12 mouse cellular contexts compared by ENCODE assay signal in genomic region chr9:121373107-121373506, GRCm38 (mm10).
DNase-seq lines count a peak whose midpoint lies in the region; ATAC-seq lines count a peak whose summit lies in the region.
"Had no signal": no experiment of that assay in that cellular context is flagged by ENCODE, and none has a peak within 500 bp of the region (broad histone marks: within the 10 kb centered on the region; RNA-seq: fewer than 3 reads in every experiment).

No protein-coding gene starts in this region.

- no peaks in the 10 kb centered on the region for H3K9me3 ChIP-seq in embryonic facial prominence, embryonic 10.5 days
- H3K9me3 ChIP-seq in forebrain, embryonic 14.5 days (replicated peaks; ENCODE audit: control insufficient read depth, low read length): no peaks in the 10 kb centered on the region
- no peaks in the 10 kb centered on the region for H3K9me3 ChIP-seq in limb, embryonic 12.5 days
- H3K9me3 ChIP-seq: intestine, embryonic 15.5 days; liver, embryonic 12.5 days had no signal

- no peak overlapping the region for H3K4me2 ChIP-seq in forebrain, embryonic 14.5 days (ENCODE audit: low read length)
- no peak overlapping the region for H3K4me2 ChIP-seq in limb, embryonic 12.5 days
- H3K4me2 ChIP-seq: intestine, embryonic 15.5 days; liver, embryonic 12.5 days had no signal

- DNase-seq in left cerebral cortex, postnatal 4 days: peak; percentile 53
- DNase-seq in left cerebral cortex, postnatal 10 days (ENCODE audit: extremely low spot score in 1 of 2, low spot score in 2 of 2): no peak
- no peak for DNase-seq in embryonic facial prominence, embryonic 10.5 days (ENCODE audit: low spot score)
- DNase-seq in forebrain, embryonic 14.5 days (ENCODE audit: low spot score): no peak
- no peak for DNase-seq in frontal cortex, adult 2 months (ENCODE audit: extremely low spot score in 1 of 2, low spot score in 1 of 2)
- no peak for DNase-seq in retina, postnatal 1 day
- DNase-seq: adrenal gland, adult 2 months; kidney, postnatal 25 days; right cerebral cortex, adult 18-20 months had no signal

- peaks cover 51% of the 10 kb centered on the region for H3K4me1 ChIP-seq in embryonic facial prominence, embryonic 10.5 days
- peaks cover 32% of the 10 kb centered on the region for H3K4me1 ChIP-seq in forebrain, embryonic 14.5 days (ENCODE audit: control insufficient read depth, insufficient read depth, low read length)
- peaks cover 54% of the 10 kb centered on the region for H3K4me1 ChIP-seq in limb, embryonic 12.5 days (replicated peaks)

- 36% methylated on average over 13 of the region's 13 CpGs for WGBS in embryonic facial prominence, embryonic 10.5 days
- WGBS in forebrain, embryonic 14.5 days: 30% methylated on average over 13 of the region's 13 CpGs
- WGBS in limb, embryonic 12.5 days: 48% methylated on average over 13 of the region's 13 CpGs

- H3K4me3 ChIP-seq in embryonic facial prominence, embryonic 10.5 days: no peak overlapping the region
- H3K4me3 ChIP-seq in forebrain, embryonic 14.5 days (ENCODE audit: low read depth, low read length): no peak overlapping the region
- no peak overlapping the region for H3K4me3 ChIP-seq in limb, embryonic 12.5 days (replicated peaks)
- H3K4me3 ChIP-seq: intestine, embryonic 15.5 days; liver, embryonic 12.5 days had no signal

- H3K27me3 ChIP-seq in embryonic facial prominence, embryonic 10.5 days (replicated peaks; ENCODE audit: low read depth, poor library complexity, severe bottlenecking): 0 out of 2 replicates have a peak, but pooled peaks cover 5% of the 10 kb centered on the region
- no peaks in the 10 kb centered on the region for H3K27me3 ChIP-seq in forebrain, embryonic 14.5 days (replicated peaks; ENCODE audit: control insufficient read depth, insufficient read depth, low read length)
- H3K27me3 ChIP-seq in limb, embryonic 12.5 days: no peaks in the 10 kb centered on the region
- H3K27me3 ChIP-seq: intestine, embryonic 15.5 days; liver, embryonic 12.5 days had no signal

- H3K36me3 ChIP-seq in embryonic facial prominence, embryonic 10.5 days (replicated peaks): no peaks in the 10 kb centered on the region
- H3K36me3 ChIP-seq in forebrain, embryonic 14.5 days (ENCODE audit: control insufficient read depth, insufficient read depth, low read length): no peaks in the 10 kb centered on the region
- H3K36me3 ChIP-seq in limb, embryonic 12.5 days: no peaks in the 10 kb centered on the region
- H3K36me3 ChIP-seq: intestine, embryonic 15.5 days; liver, embryonic 12.5 days had no signal

- H3K9ac ChIP-seq in forebrain, embryonic 14.5 days (ENCODE audit: low read length): no peak overlapping the region
- 0 out of 2 replicates have a peak overlapping the region, but pooled peaks have one; percentile 34 for H3K9ac ChIP-seq in limb, embryonic 12.5 days (replicated peaks)
- H3K9ac ChIP-seq: intestine, embryonic 15.5 days; liver, embryonic 12.5 days had no signal

- H3K27ac ChIP-seq in embryonic facial prominence, embryonic 10.5 days (replicated peaks): peak overlapping the region; percentile 37
- H3K27ac ChIP-seq in forebrain, embryonic 14.5 days (ENCODE audit: low read depth, low read length): peak overlapping the region; percentile 99; the same call in 1 of the 2 replicates
- H3K27ac ChIP-seq in limb, embryonic 12.5 days: 0 out of 2 replicates have a peak overlapping the region, but pooled peaks have one; percentile 75
- H3K27ac ChIP-seq: intestine, embryonic 15.5 days; liver, embryonic 12.5 days had no signal

- intact Hi-C loops in left cerebral cortex, postnatal 4 days (cut with DNase I): loop anchor here (5.0 kb wide), 2 partner anchors 76 to 96 kb away; partner anchors contain the start of genes Trak1 and Ulk4
- intact Hi-C loops in left cerebral cortex, postnatal 10 days (cut with DNase I): loop anchor here (5.0 to 10.0 kb wide), 3 partner anchors 76 to 798 kb away; partner anchors contain the start of genes Rpl14 and Trak1

- ATAC-seq in forebrain, embryonic 14.5 days: no peak
- ATAC-seq in limb, embryonic 12.5 days (ENCODE audit: insufficient number of reproducible peaks, insufficient read depth, low FRiP score, low TSS enrichment, low read depth): no peak
- ATAC-seq: intestine, embryonic 15.5 days; liver, embryonic 12.5 days had no signal

Comparison
In these comparisons a context has a peak if more than half of its experiments do, and no peak if none do; other contexts are left out.
1. H3K27ac ChIP-seq: peak in every context shown above with its lines; median percentile 99 in forebrain, embryonic 14.5 days; 75 in limb, embryonic 12.5 days; 37 in embryonic facial prominence, embryonic 10.5 days.